Mouse (Mus musculus) liver, embryonic 14.5 days (tissue): Measurements from ENCODE around the gene Smurf2.

Experiments
- CTCF ChIP-seq: IDR thresholded peaks from 2 replicates; pipeline ENCODE4 v1.5.1; 2016; ENCODE audit warnings: antibody characterized with exemption, low read depth, control low read depth
- EP300 ChIP-seq: IDR thresholded peaks from 2 replicates; pipeline ENCODE4 v1.6.1; 2016; ENCODE audit warnings: antibody characterized with exemption, low read depth

GRCm38 (mm10) chr11:106918901-106919300 lies 1.6 kb downstream of the Smurf2 start:
- TF ChIP-seq EP300, result no peak
- TF ChIP-seq CTCF, result no peak
